Mouse (Mus musculus) stomach, postnatal 0 days (tissue): ENCODE measurements around the gene Gm21970.

ENCODE experiments used
- CTCF ChIP-seq: IDR thresholded peaks from 2 replicates; pipeline ENCODE4 v1.5.1; 2016; ENCODE audit warnings: antibody characterized with exemption, low read depth, mild to moderate bottlenecking, moderate library complexity
- EP300 ChIP-seq: optimal IDR thresholded peaks from 2 replicates; pipeline ENCODE3; 2016; ENCODE audit warnings: antibody characterized with exemption

GRCm38 (mm10) chr16:91376701-91377100, 14.8 kb upstream of the Gm21970 start:
- TF ChIP-seq CTCF, result no peak
- no peak for TF ChIP-seq EP300
